8 mouse cellular contexts compared by ENCODE assay signal in the genomic region with DNA sequence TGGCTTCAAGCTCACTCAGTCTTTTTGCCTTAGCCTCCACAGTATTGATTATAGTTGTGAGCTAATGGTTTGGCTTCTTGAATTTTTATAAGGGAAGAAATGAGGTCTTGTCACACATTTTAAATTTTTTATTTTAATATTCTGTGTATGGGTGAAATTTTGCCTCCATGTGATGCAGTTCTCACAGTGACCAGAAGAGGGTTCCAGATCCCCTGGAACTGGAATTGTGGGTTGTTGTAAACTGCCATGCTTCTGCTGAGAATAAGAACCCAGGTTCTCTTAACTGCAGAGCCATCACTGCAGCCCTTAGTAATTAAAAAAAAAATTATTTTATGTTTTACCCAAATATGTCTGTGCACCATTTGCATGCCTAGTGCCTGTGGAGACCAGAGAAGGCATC. TPM values are rescaled to one million over a fixed set of nuclear protein-coding genes. Genes with fewer than 3 reads are reported as not detected.
A peak's percentile ranks its signal among the peaks of the same experiment; 100 is the strongest.
DNase-seq lines count a peak whose midpoint lies in the region.

No protein-coding gene starts in this region.

- peak; percentile 12 for DNase-seq in adrenal gland, postnatal 10 days
- no peak for DNase-seq in adrenal gland, adult 8-10 months
- DNase-seq in kidney, postnatal 10 days, result peak; percentile 16
- no peak for DNase-seq in kidney, adult 11 months
- DNase-seq in ZHBTc4 (ENCODE audit: low read depth, low spot score), result peak; percentile 15
- peak; percentile 29 for DNase-seq in naive thymus-derived CD4-positive, alpha-beta T cell, adult 2 months (ENCODE audit: low read depth)
- no peak for DNase-seq in left cerebral cortex, adult 8-10 months (ENCODE audit: low spot score in 2 of 2)
- DNase-seq in cerebellum, adult 11-12 months, result no peak

RNA-seq across cellular contexts. Expression of gene Rps27a, which starts 31.7 kb away (rescaled TPM):
- total RNA-seq in adrenal gland, postnatal 10 days (2021), result 1,000 to 10,000 TPM in 1 of 2 experiments, 100 to 1,000 TPM in 1; 964 to 1,017 TPM
- 100 to 1,000 TPM; 772 to 918 (median 868) TPM for total RNA-seq in adrenal gland, adult 8-10 months (2022)
- total RNA-seq in left cerebral cortex, adult 8-10 months (2022), result 100 to 1,000 TPM; 532 to 582 (median 543) TPM

RNA-seq across cellular contexts. Expression of gene Clhc1, which starts 31.9 kb away (rescaled TPM):
- total RNA-seq in adrenal gland, postnatal 10 days (2021), result under 1 TPM in 1 of 2 experiments, not detected in 1; 0.42 TPM
- under 1 TPM; 0.18 to 0.51 (median 0.21) TPM for total RNA-seq in adrenal gland, adult 8-10 months (2022)
- under 1 TPM in 2 of 4 experiments, not detected in 2; 0.44 to 0.65 TPM for total RNA-seq in left cerebral cortex, adult 8-10 months (2022)

RNA-seq across cellular contexts. Expression of gene Mtif2, which starts 53.4 kb away (rescaled TPM):
- total RNA-seq in adrenal gland, postnatal 10 days (2021), result 10 to 100 TPM; 56.5 to 67.2 TPM
- total RNA-seq in adrenal gland, adult 8-10 months (2022), result 10 to 100 TPM; 37.4 to 44.0 (median 39.4) TPM
- 10 to 100 TPM; 31.6 to 36.7 (median 35.1) TPM for total RNA-seq in left cerebral cortex, adult 8-10 months (2022)

Comparison
In these comparisons a context has a peak if more than half of its experiments do, and no peak if none do; other contexts are left out.
1. DNase-seq: peak in adrenal gland, postnatal 10 days (single experiment), kidney, postnatal 10 days (single experiment), ZHBTc4 (single experiment) and naive thymus-derived CD4-positive, alpha-beta T cell, adult 2 months (single experiment); none in adrenal gland, adult 8-10 months (single experiment), kidney, adult 11 months (single experiment), left cerebral cortex, adult 8-10 months (0 of 2) and cerebellum, adult 11-12 months (single experiment).